Mouse (Mus musculus): ENCODE data around the gene Sirt7. TPM values are rescaled to one million over a fixed set of nuclear protein-coding genes. Genes with fewer than 3 reads are reported as not detected.
A peak's percentile ranks its signal among the peaks of the same experiment; 100 is the strongest.

Sirt7 gene
- total and polyA plus RNA-seq, 3 experiments = 35.3 to 169 (median 74.5) TPM

DNA sequence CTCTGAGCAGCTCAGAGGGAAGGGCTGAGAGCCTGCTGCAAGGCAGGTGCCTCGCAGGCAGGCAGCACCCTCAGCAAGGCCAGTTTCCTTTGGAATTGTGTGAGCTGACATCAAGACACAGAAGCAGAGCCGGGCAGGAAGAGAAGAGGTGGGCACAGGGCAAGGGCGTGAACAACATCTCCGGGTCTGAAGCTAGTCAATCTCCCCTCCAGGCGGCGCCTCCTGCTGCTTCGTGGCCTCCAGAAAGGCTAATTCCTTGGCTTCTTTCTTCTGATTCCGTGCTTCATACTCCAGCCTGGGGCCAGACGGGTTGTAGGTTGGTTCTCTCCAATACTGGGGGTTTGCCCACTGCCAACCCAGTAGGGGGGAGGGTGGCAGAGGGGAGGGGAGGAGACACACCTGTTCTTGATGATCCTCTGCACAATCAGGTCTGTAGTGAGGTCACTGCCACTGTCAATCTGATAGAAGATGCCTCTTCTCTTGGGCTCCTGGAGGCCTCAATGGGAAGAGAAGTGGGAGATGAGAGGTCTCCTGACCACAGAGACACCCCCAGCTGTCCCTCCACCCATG, 14.5 kb downstream of the Sirt7 start:
- no peak for TF ChIP-seq GATA2 (IDR thresholded peaks at IDR 0.05; ENCODE audit: borderline replicate concordance, low read depth, low read length)
- no peak for TF ChIP-seq TAL1 (conservative IDR thresholded peaks at IDR 0.05; ENCODE audit: low read depth, low read length)
- TF ChIP-seq POLR2AphosphoS5 (IDR thresholded peaks at IDR 0.05; ENCODE audit: insufficient replicate concordance, low read depth, low read length) = no peak
- TF ChIP-seq CTCF (IDR thresholded peaks at IDR 0.05; ENCODE audit: low read depth, low read length) = no peak
- TF ChIP-seq GATA1 (IDR thresholded peaks at IDR 0.05; ENCODE audit: borderline replicate concordance, low read length) = no peak
- H3K36me3 ChIP-seq (replicated peaks) = peaks cover 99% of the 10 kb centered on the region
- no peak for ATAC-seq (ENCODE audit: extremely low read depth, insufficient number of reproducible peaks, low FRiP score, poor library complexity, severe bottlenecking)
- DNase-seq (ENCODE audit: low spot score) = no peak
- peaks cover 61% of the 10 kb centered on the region for H3K4me1 ChIP-seq (ENCODE audit: insufficient read depth, low read depth, low read length)
- H3K4me3 ChIP-seq (ENCODE audit: low read depth, low read length) = no peak overlapping the region
- H3K27me3 ChIP-seq (ENCODE audit: insufficient read depth, low read length) = peaks cover 2% of the 10 kb centered on the region; the same call in 1 of the 2 replicates
- H3K9me3 ChIP-seq (replicated peaks) = no peaks in the 10 kb centered on the region

DNA sequence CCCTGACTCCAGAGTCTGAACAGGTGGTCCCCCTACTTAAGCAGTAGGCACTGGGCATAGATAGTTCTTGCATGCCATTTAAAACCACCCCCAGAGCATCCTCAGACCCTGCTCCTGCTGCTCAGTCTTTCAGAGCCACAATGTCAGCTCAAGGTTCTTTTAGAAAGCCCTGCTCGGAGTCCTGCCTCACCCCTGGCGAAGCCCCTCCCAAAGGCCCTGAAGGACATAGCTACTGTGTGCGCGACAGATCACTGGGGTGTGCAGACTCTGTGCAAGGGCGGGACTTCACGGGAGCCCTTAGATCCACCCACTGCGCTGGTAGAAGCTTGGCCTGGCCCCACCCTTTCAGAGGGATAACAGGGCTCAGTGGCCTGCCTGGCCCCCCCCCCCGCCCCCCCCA, 15.8 kb downstream of the Sirt7 start:
- ATAC-seq (ENCODE audit: extremely low read depth, insufficient number of reproducible peaks, low FRiP score, poor library complexity, severe bottlenecking) = peak; percentile 52; the same call in 1 of the 2 replicates

DNA sequence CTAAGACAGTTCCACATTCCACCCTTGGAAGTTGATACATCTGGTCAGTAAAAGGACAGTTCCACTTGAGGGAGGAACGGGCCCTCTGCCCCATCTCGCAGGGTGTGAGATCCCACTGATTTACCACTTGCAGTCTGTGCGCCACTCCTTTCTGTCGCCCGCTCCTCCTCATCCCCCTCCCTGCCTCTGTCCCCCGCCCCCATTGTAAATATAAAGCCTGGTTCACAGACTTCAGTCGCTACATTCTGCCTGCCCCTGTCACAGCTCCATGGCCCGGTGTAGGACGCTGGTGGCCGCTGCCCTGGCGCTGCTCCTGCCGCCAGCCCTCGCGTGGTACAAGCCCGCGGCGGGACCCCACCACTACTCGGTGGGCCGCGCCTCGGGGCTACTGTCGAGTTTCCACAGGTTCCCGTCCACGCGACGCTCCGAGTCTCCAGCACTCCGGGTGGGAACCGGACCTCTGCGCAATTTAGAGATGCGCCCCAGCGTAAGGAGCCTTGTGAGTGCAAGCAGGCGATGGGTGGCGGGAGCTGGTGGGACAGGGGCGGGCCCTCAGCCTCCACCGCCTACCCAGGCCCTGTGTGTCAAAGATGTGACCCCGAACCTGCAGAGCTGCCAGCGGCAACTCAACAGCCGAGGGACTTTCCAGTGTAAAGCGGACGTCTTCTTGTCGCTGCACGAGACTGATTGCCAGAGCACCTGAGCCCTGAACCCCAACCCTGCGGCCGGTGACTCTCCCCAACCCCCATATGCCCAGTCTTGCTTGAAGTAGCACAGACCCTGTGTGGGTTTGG, 16.6 kb downstream of the Sirt7 start, which contains the start of gene Npb:
Gene Npb (plus strand): TSS at position 237 of the 794 bp plus-strand sequence.
- DNase-seq (ENCODE audit: low spot score) (no peak), ATAC-seq (ENCODE audit: extremely low read depth, insufficient number of reproducible peaks, low FRiP score, poor library complexity, severe bottlenecking) (no peak)
- TF ChIP-seq POLR2AphosphoS5 (IDR thresholded peaks at IDR 0.05; ENCODE audit: insufficient replicate concordance, low read depth, low read length) = no peak
- no peak for TF ChIP-seq CTCF (IDR thresholded peaks at IDR 0.05; ENCODE audit: low read depth, low read length)
- no peak for TF ChIP-seq GATA2 (IDR thresholded peaks at IDR 0.05; ENCODE audit: borderline replicate concordance, low read depth, low read length)
- TF ChIP-seq TAL1 (conservative IDR thresholded peaks at IDR 0.05; ENCODE audit: low read depth, low read length) = no peak
- no peak for TF ChIP-seq GATA1 (IDR thresholded peaks at IDR 0.05; ENCODE audit: borderline replicate concordance, low read length)
- peaks cover 2% of the 10 kb centered on the region; the same call in 1 of the 2 replicates for H3K27me3 ChIP-seq (ENCODE audit: insufficient read depth, low read length)
- H3K9me3 ChIP-seq (replicated peaks) = no peaks in the 10 kb centered on the region
- peaks cover 51% of the 10 kb centered on the region for H3K4me1 ChIP-seq (ENCODE audit: insufficient read depth, low read depth, low read length)
- no peak within 1 kb of the TSS for H3K4me3 ChIP-seq (ENCODE audit: low read depth, low read length)
- peaks cover 99% of the 10 kb centered on the region for H3K36me3 ChIP-seq (replicated peaks)

More for the DNA sequence above, 15.8 kb downstream of the Sirt7 start:
- no peak for DNase-seq (ENCODE audit: low spot score)
- no peak for TF ChIP-seq POLR2AphosphoS5 (IDR thresholded peaks at IDR 0.05; ENCODE audit: insufficient replicate concordance, low read depth, low read length)
- no peak for TF ChIP-seq GATA1 (IDR thresholded peaks at IDR 0.05; ENCODE audit: borderline replicate concordance, low read length)
- no peak for TF ChIP-seq TAL1 (conservative IDR thresholded peaks at IDR 0.05; ENCODE audit: low read depth, low read length)
- TF ChIP-seq GATA2 (IDR thresholded peaks at IDR 0.05; ENCODE audit: borderline replicate concordance, low read depth, low read length) = no peak
- TF ChIP-seq CTCF (IDR thresholded peaks at IDR 0.05; ENCODE audit: low read depth, low read length) = no peak
- Histone ChIP-seq H3K4me3 (ENCODE audit: low read depth, low read length) (no peak overlapping the region), H3K4me1 (ENCODE audit: insufficient read depth, low read depth, low read length) (peaks cover 52% of the 10 kb centered on the region), H3K27me3 (ENCODE audit: insufficient read depth, low read length) (peaks cover 2% of the 10 kb centered on the region; the same call in 1 of the 2 replicates), H3K9me3 (replicated peaks) (no peaks in the 10 kb centered on the region), H3K36me3 (replicated peaks) (peaks cover 99% of the 10 kb centered on the region)

DNA sequence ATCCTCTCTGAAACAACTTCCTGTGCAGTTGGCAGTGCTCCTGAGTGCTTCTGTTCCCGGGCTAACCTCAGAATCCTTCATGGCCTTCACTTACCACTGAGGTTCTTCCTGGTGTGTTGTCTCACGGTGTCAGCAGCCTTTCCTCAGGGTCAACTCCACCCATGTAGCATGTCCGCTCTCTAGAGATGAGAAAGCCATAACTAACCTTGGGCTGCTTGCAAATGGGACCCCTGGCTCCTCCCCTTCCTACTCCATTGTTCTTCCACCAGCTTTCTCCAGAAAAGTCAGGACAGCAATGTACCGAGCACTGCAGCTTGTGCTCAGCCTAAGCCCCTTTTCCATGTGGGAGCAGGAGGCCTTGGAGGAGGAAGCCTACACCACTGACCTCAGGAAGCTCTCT, 18.3 kb downstream of the Sirt7 start:
- peaks cover 99% of the 10 kb centered on the region for H3K36me3 ChIP-seq (replicated peaks)
- no peaks in the 10 kb centered on the region for H3K9me3 ChIP-seq (replicated peaks)
- TF ChIP-seq GATA1 (IDR thresholded peaks at IDR 0.05; ENCODE audit: borderline replicate concordance, low read length) (no peak), TAL1 (conservative IDR thresholded peaks at IDR 0.05; ENCODE audit: low read depth, low read length) (no peak), CTCF (IDR thresholded peaks at IDR 0.05; ENCODE audit: low read depth, low read length) (no peak), POLR2AphosphoS5 (IDR thresholded peaks at IDR 0.05; ENCODE audit: insufficient replicate concordance, low read depth, low read length) (no peak), GATA2 (IDR thresholded peaks at IDR 0.05; ENCODE audit: borderline replicate concordance, low read depth, low read length) (no peak)
- no peak for DNase-seq (ENCODE audit: low spot score)
- no peak overlapping the region for H3K4me3 ChIP-seq (ENCODE audit: low read depth, low read length)
- H3K4me1 ChIP-seq (ENCODE audit: insufficient read depth, low read depth, low read length) = peaks cover 50% of the 10 kb centered on the region
- no peak for ATAC-seq (ENCODE audit: extremely low read depth, insufficient number of reproducible peaks, low FRiP score, poor library complexity, severe bottlenecking)
- H3K27me3 ChIP-seq (ENCODE audit: insufficient read depth, low read length) = no peaks in the 10 kb centered on the region

DNA sequence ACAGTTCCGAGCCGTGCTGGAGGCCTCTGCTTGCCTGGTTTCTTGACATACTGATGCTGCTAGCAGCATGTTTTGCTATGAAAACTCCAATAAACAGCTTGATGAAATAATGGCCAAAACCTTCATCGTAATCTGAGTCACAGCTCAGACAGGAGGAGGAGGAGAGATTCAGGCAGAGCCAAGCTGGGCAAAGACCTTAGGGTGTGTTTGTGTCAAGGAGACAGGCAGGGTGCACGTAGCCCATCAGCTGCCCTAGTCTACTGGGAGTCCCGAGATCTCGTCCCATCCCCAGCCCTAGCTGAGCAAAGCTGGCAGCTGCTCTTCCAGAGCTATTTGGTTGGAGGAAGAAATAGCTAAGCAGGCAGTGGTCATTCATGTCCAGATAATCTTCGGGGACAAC, 19.4 kb downstream of the Sirt7 start:
- no peaks in the 10 kb centered on the region for H3K27me3 ChIP-seq (ENCODE audit: insufficient read depth, low read length)
- TF ChIP-seq POLR2AphosphoS5 (IDR thresholded peaks at IDR 0.05; ENCODE audit: insufficient replicate concordance, low read depth, low read length) = no peak
- no peak for TF ChIP-seq CTCF (IDR thresholded peaks at IDR 0.05; ENCODE audit: low read depth, low read length)
- no peak for TF ChIP-seq GATA1 (IDR thresholded peaks at IDR 0.05; ENCODE audit: borderline replicate concordance, low read length)
- no peak for TF ChIP-seq TAL1 (conservative IDR thresholded peaks at IDR 0.05; ENCODE audit: low read depth, low read length)
- TF ChIP-seq GATA2 (IDR thresholded peaks at IDR 0.05; ENCODE audit: borderline replicate concordance, low read depth, low read length) = no peak
- H3K4me1 ChIP-seq (ENCODE audit: insufficient read depth, low read depth, low read length) = peaks cover 53% of the 10 kb centered on the region
- DNase-seq (ENCODE audit: low spot score) (no peak), ATAC-seq (ENCODE audit: extremely low read depth, insufficient number of reproducible peaks, low FRiP score, poor library complexity, severe bottlenecking) (no peak)
- H3K36me3 ChIP-seq (replicated peaks) = peaks cover 98% of the 10 kb centered on the region
- no peaks in the 10 kb centered on the region for H3K9me3 ChIP-seq (replicated peaks)
- H3K4me3 ChIP-seq (ENCODE audit: low read depth, low read length) = no peak overlapping the region

DNA sequence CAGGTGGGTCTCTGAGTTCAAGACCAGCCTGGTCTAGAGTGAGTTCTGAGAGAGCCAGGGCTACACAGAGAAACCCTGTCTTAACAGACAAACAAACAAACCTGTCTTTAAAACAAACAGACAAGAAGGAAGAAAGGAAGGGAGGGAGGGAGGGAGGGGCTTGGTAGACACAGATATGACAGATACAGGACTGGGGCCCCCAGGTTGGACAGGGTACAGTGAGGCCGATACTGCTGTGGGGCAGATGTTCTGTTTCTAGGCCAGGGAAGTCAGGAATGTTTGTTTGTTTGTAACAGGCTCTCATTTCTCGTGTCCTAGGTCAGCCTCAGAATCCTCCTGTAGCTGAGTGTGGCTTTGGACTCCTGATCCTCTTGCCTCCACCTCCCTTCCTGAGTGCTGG, 21.5 kb downstream of the Sirt7 start:
- no peak for ATAC-seq (ENCODE audit: extremely low read depth, insufficient number of reproducible peaks, low FRiP score, poor library complexity, severe bottlenecking)
- peaks cover 87% of the 10 kb centered on the region for H3K36me3 ChIP-seq (replicated peaks)
- TF ChIP-seq GATA2 (IDR thresholded peaks at IDR 0.05; ENCODE audit: borderline replicate concordance, low read depth, low read length) (no peak), TAL1 (conservative IDR thresholded peaks at IDR 0.05; ENCODE audit: low read depth, low read length) (no peak), POLR2AphosphoS5 (IDR thresholded peaks at IDR 0.05; ENCODE audit: insufficient replicate concordance, low read depth, low read length) (no peak), GATA1 (IDR thresholded peaks at IDR 0.05; ENCODE audit: borderline replicate concordance, low read length) (no peak), CTCF (IDR thresholded peaks at IDR 0.05; ENCODE audit: low read depth, low read length) (no peak)
- H3K4me3 ChIP-seq (ENCODE audit: low read depth, low read length) = no peak overlapping the region
- no peaks in the 10 kb centered on the region for H3K9me3 ChIP-seq (replicated peaks)
- no peaks in the 10 kb centered on the region for H3K27me3 ChIP-seq (ENCODE audit: insufficient read depth, low read length)
- DNase-seq (ENCODE audit: low spot score) = no peak
- peaks cover 54% of the 10 kb centered on the region for H3K4me1 ChIP-seq (ENCODE audit: insufficient read depth, low read depth, low read length)
